Mouse (Mus musculus) stomach, embryonic 15.5 days (tissue): ENCODE data around the gene Ylpm1. TPM values are rescaled to one million over a fixed set of nuclear protein-coding genes. Genes with fewer than 3 reads are reported as not detected.

Source experiments
- ATAC-seq: fragments of 200-750 bp; cut with Nextera tagmentation; 2 replicates; pipeline ENCODE4 v1.8.0; 2017; ENCODE audit warnings: low read depth, moderate number of reproducible peaks, moderate TSS enrichment; ENCODE audit not compliant: insufficient read depth, low FRiP score
- H3K27ac ChIP-seq: fragments of 300-500 bp; sonication (generic); 2 replicates; pipeline ENCODE4 v1.5.1; 2015; ENCODE audit warnings: mild to moderate bottlenecking, inconsistent platforms
- H3K27me3 ChIP-seq: fragments of 300-500 bp; sonication (generic); replicated peaks from 2 replicates; pipeline ENCODE4 v1.6.1; 2015; ENCODE audit warnings: inconsistent platforms
- H3K36me3 ChIP-seq: fragments of 300-500 bp; sonication (generic); 2 replicates; pipeline ENCODE4 v1.6.1; 2015; ENCODE audit warnings: inconsistent platforms
- H3K4me1 ChIP-seq: fragments of 300-500 bp; sonication (generic); 2 replicates; pipeline ENCODE4 v1.6.1; 2015; ENCODE audit warnings: inconsistent platforms
- H3K4me2 ChIP-seq: fragments of 300-500 bp; sonication (generic); 2 replicates; pipeline ENCODE4 v1.6.1; 2015; ENCODE audit warnings: mild to moderate bottlenecking, inconsistent platforms
- H3K4me3 ChIP-seq: fragments of 300-500 bp; sonication (generic); replicated peaks from 2 replicates; pipeline ENCODE4 v1.5.1; 2015; ENCODE audit warnings: inconsistent platforms
- H3K9ac ChIP-seq: fragments of 300-500 bp; sonication (generic); 2 replicates; pipeline ENCODE4 v1.6.1; 2015; ENCODE audit warnings: inconsistent platforms
- H3K9me3 ChIP-seq: fragments of 300-500 bp; sonication (generic); 2 replicates; pipeline ENCODE4 v1.6.1; 2016; ENCODE audit warnings: inconsistent platforms
- WGBS: fragments of 180-500 bp; shearing (Covaris S2); methylation state at CpG from one replicate; pipeline ENCODE4 v1.1.7; 2015; 5-methylcytosine and 5-hydroxymethylcytosine counted together
- polyA plus RNA-seq: library from polyadenylated mRNA; unstranded; fragments of >200 nt; fragmentation: Nextera tagmentation; extraction: Ambion mirVana; gene quantifications from 2 replicates; pipeline ENCODE4 v1.2.1, GENCODE M21; 2015

Ylpm1 gene
- polyA plus RNA-seq, 1 experiment from 2014 or later = 26.1 TPM

- 83% methylated on average over 7 of the region's 7 CpGs for WGBS
- no peak for ATAC-seq
Measured at GRCm38 (mm10) chr12:85095859-85096258, 99.7 kb downstream of the Ylpm1 start.

GRCm38 (mm10) chr12:85101001-85101400 lies 104.9 kb downstream of the Ylpm1 start:
- ATAC-seq = no peak
- no peaks in the 10 kb centered on the region for H3K36me3 ChIP-seq
- no peak overlapping the region for H3K27ac ChIP-seq
- no peaks in the 10 kb centered on the region for H3K9me3 ChIP-seq
- H3K4me2 ChIP-seq = no peak overlapping the region
- no peak overlapping the region for H3K9ac ChIP-seq
- 67% methylated on average over 14 of the region's 14 CpGs for WGBS
- no peaks in the 10 kb centered on the region for H3K4me1 ChIP-seq
- no peak overlapping the region for H3K4me3 ChIP-seq
- H3K27me3 ChIP-seq = no peaks in the 10 kb centered on the region

More at GRCm38 (mm10) chr12:85095859-85096258, 99.7 kb downstream of the Ylpm1 start:
- H3K27me3 ChIP-seq = no peaks in the 10 kb centered on the region
- H3K9me3 ChIP-seq = no peaks in the 10 kb centered on the region
- no peak overlapping the region for H3K4me2 ChIP-seq
- 0 out of 2 replicates have a peak, but pooled peaks cover 3% of the 10 kb centered on the region for H3K4me1 ChIP-seq
- H3K9ac ChIP-seq = no peak overlapping the region
- no peak overlapping the region for H3K4me3 ChIP-seq
- H3K27ac ChIP-seq = no peak overlapping the region
- H3K36me3 ChIP-seq = no peaks in the 10 kb centered on the region

GRCm38 (mm10) chr12:85101521-85102106 lies 105.5 kb downstream of the Ylpm1 start:
- Histone ChIP-seq H3K4me3 (no peak overlapping the region), H3K9ac (no peak overlapping the region), H3K27ac (no peak overlapping the region), H3K9me3 (no peaks in the 10 kb centered on the region), H3K27me3 (no peaks in the 10 kb centered on the region), H3K4me2 (no peak overlapping the region), H3K4me1 (no peaks in the 10 kb centered on the region), H3K36me3 (no peaks in the 10 kb centered on the region)
- WGBS = 81% methylated on average over 5 of the region's 5 CpGs
- ATAC-seq = no peak

GRCm38 (mm10) chr12:85103096-85103495 lies 107.0 kb downstream of the Ylpm1 start:
- Histone ChIP-seq H3K4me2 (no peak overlapping the region), H3K9ac (no peak overlapping the region), H3K9me3 (no peaks in the 10 kb centered on the region), H3K4me1 (no peaks in the 10 kb centered on the region), H3K27me3 (no peaks in the 10 kb centered on the region), H3K4me3 (no peak overlapping the region), H3K27ac (no peak overlapping the region), H3K36me3 (no peaks in the 10 kb centered on the region)
- WGBS = 62% methylated on average over 8 of the region's 8 CpGs
- no peak for ATAC-seq

GRCm38 (mm10) chr12:85104789-85105188 lies 108.7 kb downstream of the Ylpm1 start:
- H3K36me3 ChIP-seq = no peaks in the 10 kb centered on the region
- peaks cover 7% of the 10 kb centered on the region; the same call in 1 of the 2 replicates for H3K4me1 ChIP-seq
- no peaks in the 10 kb centered on the region for H3K27me3 ChIP-seq
- H3K9me3 ChIP-seq = no peaks in the 10 kb centered on the region
- H3K4me3 ChIP-seq = no peak overlapping the region
- no peak for ATAC-seq
- no peak overlapping the region for H3K9ac ChIP-seq
- 85% methylated on average over 8 of the region's 8 CpGs for WGBS
- no peak overlapping the region for H3K4me2 ChIP-seq
- H3K27ac ChIP-seq = no peak overlapping the region

- Histone ChIP-seq H3K36me3 (no peaks in the 10 kb centered on the region), H3K9ac (no peak overlapping the region), H3K4me1 (peaks cover 7% of the 10 kb centered on the region; the same call in 1 of the 2 replicates), H3K27me3 (no peaks in the 10 kb centered on the region), H3K9me3 (no peaks in the 10 kb centered on the region), H3K4me3 (no peak overlapping the region), H3K4me2 (peak overlapping the region; percentile 32; the same call in 1 of the 2 replicates), H3K27ac (no peak overlapping the region)
- WGBS = 11% methylated on average over 8 of the region's 8 CpGs
- no peak for ATAC-seq
Measured at GRCm38 (mm10) chr12:85106292-85106691, 110.2 kb downstream of the Ylpm1 start.

GRCm38 (mm10) chr12:85108643-85109042 lies 112.5 kb downstream of the Ylpm1 start:
- ATAC-seq = no peak
- Histone ChIP-seq H3K36me3 (no peaks in the 10 kb centered on the region), H3K9me3 (no peaks in the 10 kb centered on the region), H3K27ac (no peak overlapping the region), H3K9ac (no peak overlapping the region), H3K4me1 (peaks cover 22% of the 10 kb centered on the region; the same call in 1 of the 2 replicates), H3K4me3 (no peak overlapping the region), H3K4me2 (no peak overlapping the region), H3K27me3 (no peaks in the 10 kb centered on the region)
- 73% methylated on average over 3 of the region's 3 CpGs for WGBS

GRCm38 (mm10) chr12:85109426-85109825 lies 113.3 kb downstream of the Ylpm1 start:
- ATAC-seq = no peak
- Histone ChIP-seq H3K4me2 (peak overlapping the region; percentile 80), H3K9ac (no peak overlapping the region), H3K36me3 (no peaks in the 10 kb centered on the region), H3K4me1 (peaks cover 22% of the 10 kb centered on the region; the same call in 1 of the 2 replicates), H3K4me3 (no peak overlapping the region), H3K9me3 (no peaks in the 10 kb centered on the region), H3K27ac (no peak overlapping the region), H3K27me3 (no peaks in the 10 kb centered on the region)
- WGBS = 48% methylated on average over 4 of the region's 4 CpGs

- no peaks in the 10 kb centered on the region for H3K9me3 ChIP-seq
- H3K4me1 ChIP-seq = peaks cover 22% of the 10 kb centered on the region; the same call in 1 of the 2 replicates
- WGBS = 11% methylated on average over 18 of the region's 18 CpGs
- peak overlapping the region; percentile 83 for H3K27ac ChIP-seq
- H3K4me3 ChIP-seq = peak overlapping the region; percentile 92
- H3K4me2 ChIP-seq = peak overlapping the region; percentile 80
- ATAC-seq = no peak; the same call in 1 of the 2 replicates
- no peaks in the 10 kb centered on the region for H3K36me3 ChIP-seq
- peak overlapping the region; percentile 79 for H3K9ac ChIP-seq
- no peaks in the 10 kb centered on the region for H3K27me3 ChIP-seq
Measured at GRCm38 (mm10) chr12:85110011-85110697, 114.0 kb downstream of the Ylpm1 start.

- under 1% methylated on average over 82 of the region's 83 CpGs for WGBS
Measured at GRCm38 (mm10) chr12:85110698-85111592, 114.8 kb downstream of the Ylpm1 start, which contains the start of the genes Prox2 and Dlst. Gene Prox2 (minus strand): TSS chr12:85110759. Gene Dlst (plus strand): TSS chr12:85110833.

GRCm38 (mm10) chr12:85112550-85113251 lies 116.6 kb downstream of the Ylpm1 start:
- no peak overlapping the region for H3K4me3 ChIP-seq
- no peaks in the 10 kb centered on the region for H3K27me3 ChIP-seq
- peaks cover 22% of the 10 kb centered on the region; the same call in 1 of the 2 replicates for H3K4me1 ChIP-seq
- 79% methylated on average over 7 of the region's 7 CpGs for WGBS
- H3K36me3 ChIP-seq = peaks cover 3% of the 10 kb centered on the region; the same call in 1 of the 2 replicates
- H3K9ac ChIP-seq = no peak overlapping the region
- H3K4me2 ChIP-seq = peak overlapping the region; percentile 80; the same call in 1 of the 2 replicates
- H3K27ac ChIP-seq = peak overlapping the region; percentile 24; the same call in 1 of the 2 replicates
- no peak for ATAC-seq
- H3K9me3 ChIP-seq = no peaks in the 10 kb centered on the region

More at GRCm38 (mm10) chr12:85110698-85111592, 114.8 kb downstream of the Ylpm1 start, which contains the start of the genes Prox2 and Dlst:
- Histone ChIP-seq H3K9ac (peak within 1 kb of the TSS; percentile 79), H3K4me1 (peaks cover 22% of the 10 kb centered on the region; the same call in 1 of the 2 replicates), H3K27me3 (no peaks in the 10 kb centered on the region), H3K4me2 (peak within 1 kb of the TSS; percentile 80), H3K4me3 (peak within 1 kb of the TSS; percentile 92), H3K36me3 (no peaks in the 10 kb centered on the region), H3K9me3 (no peaks in the 10 kb centered on the region), H3K27ac (peak within 1 kb of the TSS; percentile 83)
- ATAC-seq = peak; percentile 95
